Mouse (Mus musculus) CH12.LX (cell line): ENCODE results near the gene Traf2. TPM values are rescaled to one million over a fixed set of nuclear protein-coding genes. Genes with fewer than 3 reads are reported as not detected.

Source experiments
- DNase-seq: peaks from one replicate; pipeline ENCODE4 v3.0.0-alpha.2; 2013; ENCODE audit errors: extremely low read depth
- H3K27ac ChIP-seq: 2 replicates; pipeline ENCODE4 v1.5.1; 2012; ENCODE audit warnings: low read depth, mild to moderate bottlenecking, control low read depth, moderate library complexity; ENCODE audit not compliant: insufficient read depth
- H3K27me3 ChIP-seq: replicated peaks from 2 replicates; pipeline ENCODE3; 2012; ENCODE audit warnings: inconsistent platforms
- H3K36me3 ChIP-seq, 2 experiments: replicated peaks in 1 of 2; 2 replicates each; pipeline versions ENCODE3 to v1.6.1; 2012; ENCODE audit warnings: inconsistent platforms in 1 of 2, low read length in 1 of 2, mild to moderate bottlenecking in 1 of 2, mixed read lengths in 1 of 2, moderate library complexity in 1 of 2; ENCODE audit not compliant: control insufficient read depth in 1 of 2, insufficient read depth in 1 of 2
- H3K4me1 ChIP-seq, 2 experiments: 2 replicates each; pipeline ENCODE4 v1.6.1; 2012; ENCODE audit warnings: inconsistent platforms in 1 of 2, moderate library complexity in 1 of 2; ENCODE audit not compliant: insufficient read depth in 2 of 2, control insufficient read depth in 1 of 2
- H3K4me2 ChIP-seq: 2 replicates; pipeline ENCODE4 v1.6.1; 2012; ENCODE audit warnings: low read depth, mild to moderate bottlenecking, control low read depth; ENCODE audit not compliant: poor library complexity, insufficient read depth, severe bottlenecking
- H3K4me3 ChIP-seq, 3 experiments: fragments of 150-350 bp in 1 of 3; sonication (generic) in 1 of 3; replicated peaks in 1 of 3; 2 replicates each; pipeline versions ENCODE3 to v1.5.1; 2011 to 2012; ENCODE audit warnings: low read depth in 2 of 3, low read length in 2 of 3, mild to moderate bottlenecking in 2 of 3, moderate library complexity in 2 of 3, control low read depth in 1 of 3, improper control_type of control experiment in 1 of 3, inconsistent platforms in 1 of 3, mixed read lengths in 1 of 3; ENCODE audit not compliant: poor library complexity in 1 of 3
- H3K79me2 ChIP-seq: replicated peaks from 2 replicates; pipeline ENCODE4 v1.6.1; 2012; ENCODE audit warnings: mild to moderate bottlenecking, moderate library complexity; ENCODE audit not compliant: control insufficient read depth, poor library complexity, insufficient read depth, severe bottlenecking; ENCODE audit errors: extremely low read depth
- H3K9ac ChIP-seq: 2 replicates; pipeline ENCODE4 v1.6.1; 2012; ENCODE audit warnings: low read depth, mild to moderate bottlenecking, control low read depth, moderate library complexity; ENCODE audit not compliant: insufficient read depth
- H3K9me3 ChIP-seq: replicated peaks from 2 replicates; pipeline ENCODE3; 2012; ENCODE audit warnings: low read length, inconsistent platforms, mixed read lengths
- BHLHE40 ChIP-seq: IDR thresholded peaks from 2 replicates; pipeline ENCODE4 v1.6.1; 2011; ENCODE audit warnings: mild to moderate bottlenecking, low read depth, low read length, improper control_type of control experiment
- CHD1 ChIP-seq: IDR thresholded peaks from 2 replicates; pipeline ENCODE4 v1.6.1; 2012; ENCODE audit warnings: low read depth, low read length, improper control_type of control experiment, inconsistent platforms
- CTCF ChIP-seq, 2 experiments: IDR thresholded peaks in 1 of 2; conservative IDR thresholded peaks in 1 of 2; 2 replicates each; pipeline ENCODE4 v1.5.1; 2011 to 2012; ENCODE audit warnings: low read depth in 2 of 2, low read length in 2 of 2, improper control_type of control experiment in 1 of 2, inconsistent platforms in 1 of 2, mild to moderate bottlenecking in 1 of 2, moderate library complexity in 1 of 2
- E2F4 ChIP-seq: IDR thresholded peaks from 2 replicates; pipeline ENCODE4 v1.6.1; 2011; ENCODE audit warnings: low read depth, low read length, improper control_type of control experiment; ENCODE audit not compliant: insufficient replicate concordance
- ELF1 ChIP-seq: IDR thresholded peaks from 2 replicates; pipeline ENCODE4 v1.6.1; 2014; ENCODE audit warnings: low read depth, mild to moderate bottlenecking, inconsistent platforms, low read length, improper control_type of control experiment
- EP300 ChIP-seq: IDR thresholded peaks from 2 replicates; pipeline ENCODE4 v1.6.1; 2011; ENCODE audit warnings: low read length, improper control_type of control experiment
- ETS1 ChIP-seq: conservative IDR thresholded peaks from 2 replicates; pipeline ENCODE4 v1.6.1; 2012; ENCODE audit warnings: low read depth, mild to moderate bottlenecking, inconsistent platforms, low read length, improper control_type of control experiment, moderate library complexity
- HCFC1 ChIP-seq: IDR thresholded peaks from 2 replicates; pipeline ENCODE4 v1.6.1; 2012; ENCODE audit warnings: low read depth, mild to moderate bottlenecking, inconsistent platforms, low read length, improper control_type of control experiment
- IRF4 ChIP-seq: IDR thresholded peaks from 2 replicates; pipeline ENCODE4 v1.6.1; 2014; ENCODE audit warnings: low read depth, mild to moderate bottlenecking, inconsistent platforms, low read length, improper control_type of control experiment
- JUND ChIP-seq: conservative IDR thresholded peaks from 2 replicates; pipeline ENCODE4 v1.6.1; 2011; ENCODE audit warnings: low read depth, low read length, improper control_type of control experiment
- MAFK ChIP-seq: IDR thresholded peaks from 2 replicates; pipeline ENCODE4 v1.6.1; 2011; ENCODE audit warnings: low read length, improper control_type of control experiment; ENCODE audit not compliant: insufficient replicate concordance
- MAX ChIP-seq: IDR thresholded peaks from 2 replicates; pipeline ENCODE4 v1.6.1; 2011; ENCODE audit warnings: low read length, improper control_type of control experiment
- MAZ ChIP-seq: IDR thresholded peaks from 2 replicates; pipeline ENCODE4 v1.6.1; 2012; ENCODE audit warnings: low read depth, mild to moderate bottlenecking, inconsistent platforms, low read length, improper control_type of control experiment, moderate library complexity
- MEF2A ChIP-seq: IDR thresholded peaks from 2 replicates; pipeline ENCODE4 v1.6.1; 2014; ENCODE audit warnings: low read depth, mild to moderate bottlenecking, inconsistent platforms, low read length, improper control_type of control experiment, borderline replicate concordance
- MXI1 ChIP-seq: IDR thresholded peaks from 2 replicates; pipeline ENCODE4 v1.6.1; 2011; ENCODE audit warnings: mild to moderate bottlenecking, low read depth, low read length, improper control_type of control experiment
- MYC ChIP-seq: IDR thresholded peaks from 2 replicates; pipeline ENCODE4 v1.6.1; 2011; ENCODE audit warnings: low read depth, mild to moderate bottlenecking, improper control_type of control experiment, low read length
- NELFE ChIP-seq: IDR thresholded peaks from 2 replicates; pipeline ENCODE4 v1.6.1; 2011; ENCODE audit warnings: low read depth, low read length, improper control_type of control experiment
- NRF1 ChIP-seq: IDR thresholded peaks from 2 replicates; pipeline ENCODE4 v1.6.1; 2014; ENCODE audit warnings: low read depth, mild to moderate bottlenecking, inconsistent platforms, low read length, improper control_type of control experiment, moderate library complexity
- PAX5 ChIP-seq: IDR thresholded peaks from 2 replicates; pipeline ENCODE4 v1.6.1; 2012; ENCODE audit warnings: low read length, inconsistent platforms, mixed read lengths
- POLR2AphosphoS2 ChIP-seq: IDR thresholded peaks from 2 replicates; pipeline ENCODE4 v1.6.1; 2011; ENCODE audit warnings: low read depth, low read length, improper control_type of control experiment
- SIN3A ChIP-seq: IDR thresholded peaks from 2 replicates; pipeline ENCODE4 v1.6.1; 2012; ENCODE audit warnings: low read length, improper control_type of control experiment, inconsistent platforms
- TBP ChIP-seq: conservative IDR thresholded peaks from 2 replicates; pipeline ENCODE4 v1.6.1; 2011; ENCODE audit warnings: low read depth, low read length, improper control_type of control experiment
- ZC3H11A ChIP-seq: IDR thresholded peaks from 2 replicates; pipeline ENCODE4 v1.6.1; 2012; ENCODE audit warnings: low read depth, mild to moderate bottlenecking, inconsistent platforms, low read length, improper control_type of control experiment
- ZKSCAN1 ChIP-seq: IDR thresholded peaks from 2 replicates; pipeline ENCODE4 v1.6.1; 2012; ENCODE audit warnings: low read depth, inconsistent platforms, low read length, improper control_type of control experiment, borderline replicate concordance
- ZMIZ1 ChIP-seq: IDR thresholded peaks from 2 replicates; pipeline ENCODE4 v1.6.1; 2012; ENCODE audit warnings: low read depth, mild to moderate bottlenecking, inconsistent platforms, low read length, improper control_type of control experiment
- ZNF384 ChIP-seq: IDR thresholded peaks from 2 replicates; pipeline ENCODE4 v1.6.1; 2012; ENCODE audit warnings: low read depth, low read length, improper control_type of control experiment, inconsistent platforms
- dilution Hi-C: fragments of 300-500 bp; cut with MboI; formaldehyde crosslinking; loops from 2 replicates; pipeline ENCODE4 v1.14.3; 2020; ENCODE audit warnings: low sequenced_read_pairs; ENCODE audit not compliant: extremely low pct_unique_long_range_greater_than_20kb, extremely low pct_ligation_motif_present
- in situ Hi-C: fragments of 300-500 bp; cut with MboI; formaldehyde crosslinking; loops from 3 replicates; pipeline ENCODE4 v1.14.3; 2019; ENCODE audit warnings: low sequenced_read_pairs, low pct_ligation_motif_present, low pct_unique_long_range_greater_than_20kb, mixed read lengths
- polyA plus RNA-seq: library from polyadenylated mRNA; unstranded; fragments of >175 nt; gene quantifications from 2 replicates; pipeline ENCODE4 v1.2.1, GENCODE M21; 2012; ENCODE audit warnings: low read depth; ENCODE audit not compliant: insufficient read length
- total RNA-seq, 2 experiments: library from RNA; depleted of rRNA; stranded (reverse); fragments of 300-350 nt in 1 of 2; fragments of >200 nt in 1 of 2; gene quantifications; 2 replicates each; pipeline ENCODE4 v1.2.3; 2012 to 2014

Traf2 gene
- total and polyA plus RNA-seq, 3 experiments = 17.9 to 26.4 (median 25.1) TPM

GRCm38 (mm10) chr2:25493476-25493961 is 53.2 kb downstream of the Traf2 start, which contains the start of gene Lcn12:
Gene Lcn12 (minus strand): TSS chr2:25493911.
- dilution Hi-C loops = no loop called here
- H3K9ac ChIP-seq = no peak within 1 kb of the TSS
- in situ Hi-C loops = no loop called here
- no peak for DNase-seq
- no peaks in the 10 kb centered on the region for H3K9me3 ChIP-seq
- no peak within 1 kb of the TSS for H3K4me2 ChIP-seq
- H3K36me3 ChIP-seq = no peaks in the 10 kb centered on the region
- no peak for TF ChIP-seq JUND
- no peak for TF ChIP-seq EP300
- TF ChIP-seq MAX = no peak
- TF ChIP-seq ZKSCAN1 = no peak
- no peak for TF ChIP-seq MXI1
- no peak for TF ChIP-seq NRF1
- TF ChIP-seq ZC3H11A = no peak
- no peak for TF ChIP-seq ZNF384
- no peak for TF ChIP-seq MYC
- TF ChIP-seq TBP = no peak
- TF ChIP-seq E2F4 = no peak
- no peak for TF ChIP-seq HCFC1
- no peak for TF ChIP-seq ZMIZ1
- TF ChIP-seq ETS1 = no peak
- TF ChIP-seq MAZ = no peak
- no peak for TF ChIP-seq BHLHE40
- TF ChIP-seq POLR2AphosphoS2 = no peak
- no peaks in the 10 kb centered on the region for H3K79me2 ChIP-seq
- H3K27me3 ChIP-seq = no peaks in the 10 kb centered on the region
- H3K4me3 ChIP-seq = no peak within 1 kb of the TSS
- H3K27ac ChIP-seq = no peak within 1 kb of the TSS
- peaks cover 4 to 28% of the 10 kb centered on the region in 2 experiments; a peak in 3 of 4 replicates for H3K4me1 ChIP-seq

GRCm38 (mm10) chr2:25492988-25493387 is 53.8 kb downstream of the Traf2 start:
- no peaks in the 10 kb centered on the region for H3K79me2 ChIP-seq
- DNase-seq = no peak
- H3K9me3 ChIP-seq = no peaks in the 10 kb centered on the region
- no peak overlapping the region for H3K4me3 ChIP-seq
- H3K4me1 ChIP-seq = peaks cover 4 to 24% of the 10 kb centered on the region in 2 experiments; a peak in 3 of 4 replicates
- H3K4me2 ChIP-seq = no peak overlapping the region
- no peaks in the 10 kb centered on the region for H3K36me3 ChIP-seq
- H3K27ac ChIP-seq = no peak overlapping the region
- no peak for TF ChIP-seq MEF2A
- no peak for TF ChIP-seq PAX5
- no peak for TF ChIP-seq TBP
- TF ChIP-seq POLR2AphosphoS2 = no peak
- no peak for TF ChIP-seq IRF4
- TF ChIP-seq SIN3A = no peak
- no peak for TF ChIP-seq ELF1
- TF ChIP-seq CHD1 = no peak
- TF ChIP-seq ZC3H11A = no peak
- TF ChIP-seq BHLHE40 = no peak
- no peak for TF ChIP-seq HCFC1
- TF ChIP-seq CTCF (conservative IDR thresholded peaks at IDR 0.05 in 1 of 2, IDR thresholded peaks at IDR 0.05 in 1 of 2; ENCODE audit: low read depth in 2 of 2, low read length in 2 of 2) = no peak
- no peak for TF ChIP-seq MAFK
- TF ChIP-seq NELFE = no peak
- H3K27me3 ChIP-seq = peaks cover 4% of the 10 kb centered on the region
- dilution Hi-C loops = no loop called here
- no peak overlapping the region for H3K9ac ChIP-seq
- in situ Hi-C loops = no loop called here
